Mouse (Mus musculus): Measurements from ENCODE around the gene Wipf2.
A peak's percentile ranks its signal among the peaks of the same experiment; 100 is the strongest.
"Not testable (repeated sequence)": the region's sequence is repeated elsewhere in the genome, so short reads cannot be mapped to it uniquely, and the experiment has no call there.

The Wipf2 gene

DNA sequence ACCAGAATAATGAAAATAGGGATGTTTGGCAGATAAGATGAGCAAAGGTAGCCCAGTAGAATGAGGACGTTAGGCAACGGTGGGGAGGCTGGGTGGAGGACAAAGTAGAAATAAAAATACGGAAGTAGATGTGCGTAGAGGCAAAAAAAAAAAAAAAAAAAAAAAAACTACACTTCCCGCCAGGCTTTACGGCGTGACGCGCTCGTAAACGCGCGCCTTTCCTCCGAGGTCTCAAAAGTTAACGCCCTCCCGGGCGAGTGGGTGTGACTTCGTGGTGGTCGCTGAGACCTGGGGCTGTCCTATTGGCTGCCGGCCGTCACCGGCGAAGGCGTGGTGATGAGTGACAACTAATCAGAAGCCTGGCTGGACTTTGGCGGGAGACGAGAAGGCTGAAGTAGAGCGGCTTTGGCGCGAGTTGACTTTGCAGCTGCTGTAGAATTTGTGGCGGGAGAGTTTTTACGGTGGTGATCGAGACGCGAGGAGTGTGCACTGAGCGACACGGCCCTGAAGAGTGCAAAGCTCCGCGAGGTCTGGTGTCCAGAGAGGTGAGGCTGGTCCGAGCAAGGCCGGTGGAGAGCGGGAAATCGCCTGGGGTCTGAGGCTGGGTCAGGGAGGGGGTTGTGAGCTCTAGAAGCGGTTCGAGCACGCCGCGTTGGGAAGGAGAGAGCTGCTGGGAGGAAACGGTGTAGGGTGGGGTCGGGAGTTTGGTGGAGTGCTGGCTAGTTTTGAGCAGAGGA is 44.2 kb downstream of the Wipf2 start, which contains the start of gene Cdc6:
TSS of gene Cdc6 (plus strand) at position 365 of the 737 bp plus-strand sequence.
- peak; percentile 98 to 99 for DNase-seq (ENCODE audit: low spot score in 2 of 2)

- peak; percentile 76 to 83 for DNase-seq (ENCODE audit: low spot score in 2 of 2)
Observed at GRCm38 (mm10) chr11:98909654-98910053, 46.2 kb downstream of the Wipf2 start.

GRCm38 (mm10) chr11:98910415-98910814 is 47.0 kb downstream of the Wipf2 start:
- DNase-seq (ENCODE audit: low spot score in 2 of 2): no peak

- DNase-seq (ENCODE audit: low spot score in 2 of 2): no peak
Observed at GRCm38 (mm10) chr11:98911498-98911897, 48.1 kb downstream of the Wipf2 start.

DNA sequence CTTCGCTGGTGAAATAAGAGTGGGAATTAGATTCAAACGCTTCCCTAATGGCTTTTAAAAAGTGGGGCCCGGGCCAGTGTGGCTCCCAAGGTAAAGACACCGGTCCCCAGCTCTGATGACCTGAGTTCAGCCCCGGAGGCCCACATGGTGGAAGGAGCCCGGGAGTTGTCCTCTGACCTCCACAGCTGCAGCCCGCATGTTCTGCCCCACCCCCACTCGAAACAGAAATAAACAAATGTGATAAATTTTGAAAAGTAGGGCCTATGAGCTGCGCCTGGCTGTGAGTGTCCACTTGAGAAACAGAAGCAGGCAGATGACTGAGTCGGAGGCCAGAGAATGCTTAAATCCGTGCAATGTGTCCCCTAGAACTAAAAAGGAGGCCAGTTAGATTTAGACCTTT is 50.8 kb downstream of the Wipf2 start:
- no peak for DNase-seq (ENCODE audit: low spot score in 2 of 2)

DNA sequence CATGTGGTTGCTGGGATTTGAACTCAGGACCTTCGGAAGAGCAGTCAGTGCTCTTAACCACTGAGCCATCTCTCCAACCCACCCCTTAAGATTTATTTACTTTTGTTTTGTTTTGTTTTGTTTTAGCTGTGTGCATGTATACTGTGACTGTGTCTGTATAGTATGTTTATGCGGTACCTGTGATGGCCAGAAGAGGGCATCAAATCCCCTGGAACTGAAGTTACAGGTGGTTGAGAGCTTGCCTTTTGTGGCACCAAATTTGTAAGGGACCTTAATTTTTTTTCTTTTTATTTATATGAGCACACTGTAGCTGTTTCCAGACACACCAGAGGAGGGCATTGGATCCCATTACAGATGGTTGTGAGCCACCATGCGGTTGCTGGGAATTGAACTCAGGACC is 52.9 kb downstream of the Wipf2 start:
- DNase-seq (ENCODE audit: low spot score in 2 of 2): not testable (repeated sequence)

- DNase-seq (ENCODE audit: low spot score in 2 of 2): no peak
Observed at GRCm38 (mm10) chr11:98917428-98918005, 54.1 kb downstream of the Wipf2 start.

DNA sequence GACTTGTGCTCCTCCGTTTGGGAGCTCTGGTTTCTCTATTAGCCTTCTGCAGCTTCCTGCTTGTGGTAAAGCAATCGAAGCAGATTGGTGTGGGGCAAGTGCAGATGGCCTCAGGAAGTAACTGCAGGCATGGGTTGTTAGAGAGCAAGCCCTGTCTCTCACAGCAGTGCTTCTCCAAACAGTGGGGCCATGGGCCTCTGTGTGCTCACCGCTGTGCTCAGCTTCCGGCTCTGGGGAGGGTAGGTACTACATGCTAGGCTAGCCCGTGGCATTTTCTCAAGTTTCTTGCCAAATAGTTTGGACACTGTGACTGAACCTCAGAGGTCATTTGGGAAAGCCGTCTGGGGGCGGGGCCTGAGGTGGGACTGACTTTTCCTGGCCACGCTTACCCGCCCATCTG is 54.8 kb downstream of the Wipf2 start:
- no peak for DNase-seq (ENCODE audit: low spot score in 2 of 2)

GRCm38 (mm10) chr11:98919009-98919408 is 55.6 kb downstream of the Wipf2 start:
- DNase-seq (ENCODE audit: low spot score in 2 of 2): no peak

DNA sequence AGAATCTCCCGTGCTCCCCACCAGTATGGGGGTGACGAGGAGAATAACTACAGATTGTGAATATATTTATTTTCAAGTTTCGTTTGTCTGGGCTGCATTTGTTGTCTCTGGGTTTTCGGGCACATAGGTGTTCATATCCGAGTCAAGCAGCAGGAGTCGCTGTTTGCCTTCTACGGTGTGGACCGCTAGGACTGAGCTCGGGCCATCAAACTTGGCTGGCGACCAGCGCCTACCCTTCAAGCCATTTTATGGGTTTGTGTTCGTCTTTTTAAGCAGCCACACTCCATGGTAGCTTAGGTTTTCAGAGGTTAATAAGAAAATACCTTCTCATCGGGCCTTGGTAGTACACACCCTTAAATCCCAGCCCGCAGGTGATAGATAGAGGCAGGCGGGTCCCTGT is 58.4 kb downstream of the Wipf2 start:
- peak in 1 of 2 experiments; percentile 48 for DNase-seq (ENCODE audit: low spot score in 2 of 2)

- peak; percentile 56 to 78 for DNase-seq (ENCODE audit: low spot score in 2 of 2)
Observed at GRCm38 (mm10) chr11:98922307-98922706, 58.9 kb downstream of the Wipf2 start.

DNA sequence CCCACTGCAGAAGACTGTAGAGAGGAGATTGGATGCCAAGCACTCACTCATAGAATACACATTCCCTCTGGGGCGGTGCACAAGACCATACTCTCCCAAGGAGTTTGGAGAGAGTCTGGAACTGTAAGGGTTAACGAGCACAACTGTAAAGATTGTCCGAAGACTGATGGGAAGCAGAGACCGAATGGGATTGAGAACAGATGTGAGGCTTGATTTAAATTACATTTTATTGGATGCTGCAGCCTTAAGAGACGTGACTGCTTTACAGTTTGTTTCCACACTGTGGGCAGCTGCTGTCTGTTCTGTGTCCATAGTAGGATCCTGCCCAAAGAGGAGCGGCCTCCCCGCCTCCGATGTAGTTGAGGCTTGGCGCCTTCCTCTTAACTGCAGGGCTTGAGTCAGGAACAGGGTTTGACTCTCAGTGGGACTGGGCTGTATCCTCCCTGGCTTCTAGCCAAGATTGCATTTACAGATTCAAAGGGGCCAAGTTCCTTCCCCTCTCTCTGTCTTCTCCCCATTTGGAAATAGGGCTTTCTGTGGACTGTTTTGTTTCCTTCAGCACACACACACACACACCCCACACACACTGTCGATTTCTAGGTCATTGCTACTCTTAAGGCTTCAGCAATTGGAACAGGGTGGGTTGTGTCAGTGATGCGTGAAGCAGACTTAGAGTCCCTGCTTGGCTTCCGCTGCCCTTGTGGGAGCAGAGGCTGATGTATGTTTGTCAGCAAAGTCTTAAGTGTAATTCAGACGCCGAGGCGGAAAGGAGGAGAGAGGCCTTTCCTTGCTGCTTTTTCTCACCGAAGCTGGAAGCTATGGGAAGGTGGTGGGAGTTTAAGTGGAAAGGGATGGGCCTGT is 59.6 kb downstream of the Wipf2 start:
- DNase-seq (ENCODE audit: low spot score in 2 of 2): not testable (repeated sequence)

- no peak for DNase-seq (ENCODE audit: low spot score in 2 of 2)
Observed at GRCm38 (mm10) chr11:98924633-98925175, 61.3 kb downstream of the Wipf2 start.

DNA sequence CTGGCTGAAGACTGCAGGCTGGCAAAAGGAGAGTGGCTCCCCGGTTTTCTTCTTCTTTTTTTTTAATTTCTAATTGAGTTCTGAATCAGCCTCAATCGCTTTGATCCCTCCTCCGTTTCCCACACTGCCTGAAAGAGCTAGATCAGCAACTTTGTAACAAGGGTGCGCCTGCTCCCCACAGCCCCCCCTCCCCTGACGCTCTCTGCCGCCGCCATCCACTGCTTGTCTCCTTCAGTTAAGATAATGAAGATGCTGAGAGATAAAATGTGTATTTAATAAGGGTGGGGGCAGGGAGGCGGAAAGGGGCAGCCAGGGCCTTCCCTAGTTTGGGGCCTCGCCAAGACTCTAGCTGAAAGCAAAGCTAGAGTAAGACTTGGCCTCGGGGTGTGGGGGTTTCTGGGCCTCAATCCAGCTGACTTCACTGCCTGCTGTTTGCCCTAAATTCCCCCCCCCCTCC is 61.9 kb downstream of the Wipf2 start:
- DNase-seq (ENCODE audit: low spot score in 2 of 2): peak; percentile 79 to 82

- peak in 1 of 2 experiments; percentile 62 for DNase-seq (ENCODE audit: low spot score in 2 of 2)
Observed at GRCm38 (mm10) chr11:98925868-98926311, 62.5 kb downstream of the Wipf2 start.

GRCm38 (mm10) chr11:98926553-98926952 is 63.1 kb downstream of the Wipf2 start:
- no peak for DNase-seq (ENCODE audit: low spot score in 2 of 2)

GRCm38 (mm10) chr11:98927438-98928076 is 64.1 kb downstream of the Wipf2 start, which contains the start of gene Rara:
Gene Rara, plus strand, starts transcription at chr11:98927818.
- DNase-seq (ENCODE audit: low spot score in 2 of 2): peak in 1 of 2 experiments; percentile 60

DNA sequence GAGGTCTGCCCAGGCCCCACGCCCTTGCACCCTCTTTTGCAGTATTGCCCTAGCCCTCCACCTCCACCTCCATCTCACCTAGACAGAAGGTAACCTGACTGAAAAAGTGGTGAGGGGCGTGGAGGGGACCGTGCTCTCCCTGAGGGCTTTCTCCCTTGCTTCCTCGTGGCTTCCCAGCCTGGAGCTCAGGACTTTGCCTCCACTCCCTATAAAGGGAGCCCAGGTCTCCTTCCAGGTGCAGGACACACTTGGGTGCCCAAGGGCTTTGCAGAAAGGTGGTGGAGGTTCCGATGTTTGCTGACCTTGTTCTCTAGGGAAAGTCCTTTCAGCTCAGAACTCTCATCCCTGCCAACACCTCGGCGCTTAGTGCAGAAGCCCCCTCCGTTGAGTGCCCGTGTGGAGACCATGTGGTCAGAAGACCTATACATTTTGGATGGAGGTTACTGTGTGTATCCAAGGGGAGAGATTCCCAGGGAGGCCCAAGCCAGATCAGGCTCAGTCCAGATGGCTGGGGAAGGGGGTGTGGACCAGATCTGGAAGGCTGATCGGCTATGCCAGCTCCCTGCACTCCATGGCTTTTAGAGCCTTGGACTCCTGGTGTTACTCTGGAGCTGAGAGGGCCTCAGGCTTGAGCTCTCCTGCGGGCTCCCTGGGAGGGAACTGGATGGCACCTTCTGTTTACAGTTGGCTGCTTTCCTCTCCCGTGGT is 64.9 kb downstream of the Wipf2 start:
- DNase-seq (ENCODE audit: low spot score in 2 of 2): no peak

DNA sequence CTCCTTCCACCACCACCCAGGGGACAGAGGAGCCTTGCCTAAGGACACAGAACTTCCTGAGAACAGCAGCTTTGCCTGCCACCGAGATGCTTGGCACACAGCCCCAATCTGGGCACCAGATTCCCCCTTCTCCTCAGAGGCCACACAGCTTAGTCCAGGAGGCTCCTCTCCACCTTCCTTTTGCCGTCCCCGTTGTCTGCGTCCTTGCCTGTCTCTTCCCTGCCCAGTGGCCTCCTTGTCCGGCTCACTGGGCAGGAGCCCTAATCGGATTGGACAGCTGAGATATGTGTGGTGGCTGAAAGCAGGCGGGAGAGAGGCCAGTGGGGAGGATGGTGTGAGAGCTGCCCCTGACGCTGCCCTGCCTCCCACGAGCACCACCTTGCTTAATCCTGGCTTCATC is 66.1 kb downstream of the Wipf2 start:
- DNase-seq (ENCODE audit: low spot score in 2 of 2): no peak

GRCm38 (mm10) chr11:98930127-98930601 is 66.7 kb downstream of the Wipf2 start:
- DNase-seq (ENCODE audit: low spot score in 2 of 2): no peak

Data from right cerebral cortex, postnatal 10 days (tissue).